Mouse (Mus musculus) kidney, adult 2 months (tissue): ENCODE results near the gene Cstb. TPM values are rescaled to one million over a fixed set of nuclear protein-coding genes. Genes with fewer than 3 reads are reported as not detected.

ENCODE experiments used
- DNase-seq: peaks from one replicate; pipeline ENCODE4 v3.0.0; 2021
- H3K27ac ChIP-seq: fragments of 200-500 bp; 2 replicates; pipeline ENCODE4 v1.5.1; 2012; ENCODE audit warnings: low read depth, low read length, control low read depth, inconsistent platforms; ENCODE audit not compliant: insufficient read depth
- H3K27me3 ChIP-seq: fragments of 200-500 bp; replicated peaks from 2 replicates; pipeline ENCODE4 v1.6.1; 2012; ENCODE audit warnings: mild to moderate bottlenecking, moderate library complexity, low read length, inconsistent platforms; ENCODE audit not compliant: control insufficient read depth, insufficient read depth
- H3K36me3 ChIP-seq: fragments of 200-500 bp; 2 replicates; pipeline ENCODE4 v1.6.1; 2012; ENCODE audit warnings: mild to moderate bottlenecking, moderate library complexity, low read length, inconsistent platforms; ENCODE audit not compliant: control insufficient read depth, insufficient read depth
- H3K4me1 ChIP-seq: fragments of 200-500 bp; 2 replicates; pipeline ENCODE4 v1.6.1; 2011; ENCODE audit warnings: low read length; ENCODE audit not compliant: control insufficient read depth, insufficient read depth
- H3K4me3 ChIP-seq: fragments of 200-500 bp; 2 replicates; pipeline ENCODE4 v1.5.1; 2011; ENCODE audit warnings: mild to moderate bottlenecking, low read depth, low read length, control low read depth; ENCODE audit not compliant: insufficient read depth
- CTCF ChIP-seq: fragments of 200-500 bp; conservative IDR thresholded peaks from 2 replicates; pipeline ENCODE4 v1.5.1; 2011; ENCODE audit warnings: low read depth, mild to moderate bottlenecking, control low read depth, low read length, moderate library complexity, mixed read lengths; ENCODE audit not compliant: insufficient read depth, insufficient read length
- POLR2A ChIP-seq: fragments of 200-500 bp; IDR thresholded peaks from one replicate; pipeline ENCODE4 v1.6.1; 2011; ENCODE audit warnings: low read depth, low read length, control low read depth
- WGBS: fragments of 180-500 bp; shearing (Covaris S2); methylation state at CpG from one replicate; pipeline ENCODE4 v1.1.7; 2018; 5-methylcytosine and 5-hydroxymethylcytosine counted together
- polyA plus RNA-seq: library from polyadenylated mRNA; depleted of rRNA; stranded (reverse); fragments of >200 nt; gene quantifications from 2 replicates; pipeline ENCODE4 v1.2.3, GENCODE M21; 2012

The Cstb gene
- polyA plus RNA-seq, 1 experiment: 115 TPM

DNA sequence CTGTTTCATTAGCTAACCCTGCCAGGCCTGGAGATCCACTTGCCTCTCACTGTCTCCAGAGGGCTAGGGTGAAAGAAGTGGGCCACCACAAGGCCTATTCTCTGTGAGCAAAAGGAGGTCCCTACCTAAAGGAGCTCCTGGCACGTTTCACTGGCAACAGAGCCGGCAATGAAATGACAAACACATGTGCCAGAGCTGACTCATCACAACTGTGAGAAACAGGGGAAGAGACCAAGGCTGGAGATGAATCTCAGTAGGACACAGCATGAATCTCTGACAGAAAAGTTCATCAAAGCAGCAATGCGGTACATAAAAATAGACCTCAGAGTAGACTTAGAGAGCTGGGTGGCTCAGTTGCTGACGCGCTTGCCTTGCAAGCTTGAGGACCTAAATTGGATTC lies 7.6 kb upstream of the Cstb start:
- TF ChIP-seq POLR2A (no peak), CTCF (no peak)
- H3K36me3 ChIP-seq: no peaks in the 10 kb centered on the region
- no peaks in the 10 kb centered on the region for H3K4me1 ChIP-seq
- no peak for DNase-seq
- H3K4me3 ChIP-seq: no peak overlapping the region
- no peak overlapping the region for H3K27ac ChIP-seq
- 59% methylated on average over 5 of the region's 5 CpGs for WGBS
- no peaks in the 10 kb centered on the region for H3K27me3 ChIP-seq

- Histone ChIP-seq H3K4me1 (no peaks in the 10 kb centered on the region), H3K36me3 (no peaks in the 10 kb centered on the region), H3K27ac (no peak overlapping the region), H3K27me3 (no peaks in the 10 kb centered on the region), H3K4me3 (no peak overlapping the region)
- 89% methylated on average over 2 of the region's 2 CpGs for WGBS
- TF ChIP-seq CTCF: no peak
- TF ChIP-seq POLR2A: no peak
- no peak for DNase-seq
These were observed 6.7 kb upstream of the Cstb start for GRCm38 (mm10) chr10:78418791-78419190.

- H3K4me3 ChIP-seq: no peak overlapping the region
- no peak overlapping the region for H3K27ac ChIP-seq
- TF ChIP-seq CTCF: no peak
- TF ChIP-seq POLR2A: no peak
- no peak for DNase-seq
- no peaks in the 10 kb centered on the region for H3K27me3 ChIP-seq
- H3K4me1 ChIP-seq: peaks cover 6% of the 10 kb centered on the region; the same call in 1 of the 2 replicates
- H3K36me3 ChIP-seq: no peaks in the 10 kb centered on the region
- 80% methylated on average over 2 of the region's 2 CpGs for WGBS
These were observed 4.5 kb upstream of the Cstb start for GRCm38 (mm10) chr10:78420929-78421328.

- Histone ChIP-seq H3K27ac (no peak overlapping the region), H3K4me1 (peaks cover 6% of the 10 kb centered on the region; the same call in 1 of the 2 replicates), H3K27me3 (no peaks in the 10 kb centered on the region), H3K36me3 (no peaks in the 10 kb centered on the region), H3K4me3 (no peak overlapping the region)
- WGBS: 90% methylated on average over 3 of the region's 3 CpGs
- DNase-seq: no peak
- TF ChIP-seq CTCF (no peak), POLR2A (no peak)
These were observed 2.9 kb upstream of the Cstb start for GRCm38 (mm10) chr10:78422614-78423013.

- 46% methylated on average over 6 of the region's 6 CpGs for WGBS
- TF ChIP-seq CTCF (no peak), POLR2A (no peak)
- no peaks in the 10 kb centered on the region for H3K36me3 ChIP-seq
- peak; percentile 17 for DNase-seq
- no peaks in the 10 kb centered on the region for H3K27me3 ChIP-seq
- H3K27ac ChIP-seq: peak overlapping the region; percentile 69
- peak overlapping the region; percentile 86 for H3K4me3 ChIP-seq
- H3K4me1 ChIP-seq: peaks cover 6% of the 10 kb centered on the region; the same call in 1 of the 2 replicates
These were observed 757 bp downstream of the Cstb start for GRCm38 (mm10) chr10:78426117-78426735.

- Histone ChIP-seq H3K36me3 (no peaks in the 10 kb centered on the region), H3K4me3 (no peak overlapping the region), H3K27ac (no peak overlapping the region), H3K27me3 (no peaks in the 10 kb centered on the region), H3K4me1 (peaks cover 6% of the 10 kb centered on the region; the same call in 1 of the 2 replicates)
- 96% methylated on average over 11 of the region's 11 CpGs for WGBS
- DNase-seq: no peak
- no peak for TF ChIP-seq POLR2A
- no peak for TF ChIP-seq CTCF
These were observed 2.6 kb downstream of the Cstb start for GRCm38 (mm10) chr10:78428070-78428469.

DNA sequence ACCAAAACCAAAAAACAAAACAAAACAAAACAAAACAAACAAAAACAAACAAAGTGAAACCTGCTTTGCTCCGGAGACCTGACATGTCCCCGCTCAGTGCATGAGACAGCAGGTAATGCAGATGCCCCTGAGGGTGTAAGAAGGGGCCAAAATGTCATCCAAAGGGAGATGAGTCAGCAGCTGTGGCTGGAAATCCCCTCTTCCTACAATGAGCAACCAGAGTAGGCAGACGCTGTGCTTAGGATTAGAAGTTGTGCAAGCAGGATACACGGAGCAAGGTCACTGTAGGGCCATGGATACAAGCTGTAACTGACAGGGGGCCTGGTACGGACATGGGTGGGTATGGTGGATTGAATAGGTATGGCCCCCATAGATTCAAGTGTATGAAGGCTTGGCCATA lies 3.7 kb downstream of the Cstb start:
- H3K27ac ChIP-seq: no peak overlapping the region
- no peaks in the 10 kb centered on the region for H3K36me3 ChIP-seq
- H3K27me3 ChIP-seq: no peaks in the 10 kb centered on the region
- 77% methylated on average over 5 of the region's 5 CpGs for WGBS
- DNase-seq: no peak
- no peak overlapping the region for H3K4me3 ChIP-seq
- peaks cover 6% of the 10 kb centered on the region; the same call in 1 of the 2 replicates for H3K4me1 ChIP-seq
- TF ChIP-seq POLR2A (no peak), CTCF (no peak)
